Mouse (Mus musculus): Measurements from ENCODE around the gene Asxl1.
"Not testable (repeated sequence)": the region's sequence is repeated elsewhere in the genome, so short reads cannot be mapped to it uniquely, and the experiment has no call there.

Asxl1 gene

GRCm38 (mm10) chr2:153345071-153345453 is 567 bp upstream of the Asxl1 start:
- DNase-seq (ENCODE audit: low spot score) = no peak

DNA sequence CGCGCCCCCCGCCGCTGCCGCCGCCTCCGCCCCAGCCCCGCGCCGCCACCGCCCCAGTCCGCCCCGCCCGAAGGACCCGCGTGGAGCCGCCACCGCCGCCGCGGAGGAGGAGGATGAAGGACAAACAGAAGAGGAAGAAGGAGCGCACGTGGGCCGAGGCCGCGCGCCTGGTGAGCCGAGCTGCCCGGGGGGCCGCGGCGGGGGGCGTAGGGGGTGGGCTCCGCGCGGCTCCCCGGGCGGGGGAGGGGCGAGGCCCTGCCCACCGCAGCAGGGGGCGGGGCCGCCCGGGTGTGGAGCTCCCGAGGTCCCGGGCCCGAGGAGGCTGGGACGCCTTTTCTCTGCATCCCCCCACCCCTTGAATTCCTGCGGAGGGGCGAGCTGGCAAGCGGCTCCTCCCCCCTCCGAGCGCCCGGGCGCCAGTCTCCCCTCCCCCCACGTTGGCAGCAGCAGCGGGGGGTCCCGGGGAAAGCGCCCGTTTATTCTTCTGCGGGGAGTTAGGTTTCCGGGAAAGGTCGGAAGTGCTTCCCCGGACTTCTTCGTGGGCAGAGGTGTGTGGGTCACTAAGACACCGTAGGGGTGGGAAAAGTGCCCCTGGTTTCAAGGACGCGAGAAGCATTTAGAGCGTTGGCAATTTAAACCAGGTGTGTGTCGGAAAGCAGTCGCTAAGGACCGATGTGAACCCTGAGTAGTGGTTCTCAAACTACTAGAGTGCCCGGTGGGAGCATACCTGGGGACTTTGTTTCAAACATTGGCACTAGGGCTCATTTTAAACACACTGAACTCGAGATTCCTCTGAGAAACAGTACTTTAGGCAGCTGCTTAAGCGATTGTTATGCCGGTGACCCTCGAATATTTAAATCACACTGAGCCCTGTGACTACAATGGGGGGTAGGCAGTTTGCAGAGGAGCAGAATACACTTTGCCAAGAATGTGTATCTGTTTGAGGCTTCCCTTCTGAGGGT is 873 bp downstream of the Asxl1 start:
- no peak for DNase-seq (ENCODE audit: low spot score)

DNA sequence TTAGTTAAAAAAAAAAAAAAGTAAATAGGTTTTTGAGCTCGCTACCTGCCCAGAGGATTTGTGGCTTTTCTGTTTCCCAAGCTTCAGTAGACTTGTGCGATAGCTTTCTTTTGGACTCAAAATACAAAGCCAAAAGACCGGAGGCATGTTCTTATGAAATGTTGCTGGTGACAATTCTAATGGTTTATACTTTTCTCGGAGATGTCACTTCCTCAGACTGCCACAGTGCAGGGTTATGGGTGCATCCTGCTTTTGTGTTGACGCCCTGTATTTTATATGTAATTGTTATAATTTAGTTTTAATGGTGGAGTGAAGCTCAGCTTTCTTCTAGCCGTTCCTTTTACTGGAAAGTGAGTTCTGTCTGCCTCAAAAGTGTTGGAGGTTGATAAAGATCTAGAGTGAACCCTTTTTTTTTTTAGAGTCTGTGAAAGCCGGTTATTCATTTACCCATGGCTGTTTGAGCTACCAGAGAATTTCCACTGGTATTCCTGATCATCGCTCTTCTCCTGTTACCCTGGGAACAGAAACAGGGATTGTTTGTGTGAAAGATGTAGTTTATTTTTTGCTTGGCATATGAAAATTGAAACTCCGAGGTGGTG is 1.7 kb downstream of the Asxl1 start:
- no peak for DNase-seq (ENCODE audit: low spot score)

GRCm38 (mm10) chr2:153348100-153348831 is 2.6 kb downstream of the Asxl1 start:
- no peak for DNase-seq (ENCODE audit: low spot score)

DNA sequence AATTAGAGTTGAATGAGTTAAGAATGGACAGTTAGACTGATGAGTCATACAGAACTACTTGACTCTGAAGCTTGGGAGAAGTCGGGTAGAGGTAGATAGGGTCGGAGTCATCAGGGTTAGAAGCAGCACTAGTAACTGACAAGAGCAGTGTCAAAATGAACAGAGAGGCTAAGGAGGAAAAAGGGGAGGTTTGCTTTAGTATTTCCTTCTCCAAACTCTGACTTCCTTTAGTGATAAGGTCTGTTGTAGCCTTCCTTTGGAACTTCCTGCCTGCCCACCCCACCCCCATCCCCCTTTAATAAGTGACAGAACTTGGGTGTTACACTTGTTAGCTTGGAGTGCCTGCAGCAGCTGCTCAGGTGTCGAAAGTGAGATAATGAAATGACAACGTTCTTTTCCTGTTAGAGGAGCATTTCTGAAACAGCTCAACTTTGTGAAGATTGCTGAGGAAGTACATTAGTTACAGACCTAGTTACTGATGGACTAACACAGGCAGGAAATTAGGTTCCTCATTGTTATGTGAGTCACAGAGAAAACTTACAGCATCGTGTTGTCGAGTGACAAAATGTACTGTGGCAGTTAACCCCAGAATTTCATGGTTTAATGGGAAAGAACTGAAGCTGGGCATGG is 5.0 kb downstream of the Asxl1 start:
- no peak for DNase-seq (ENCODE audit: low spot score)

GRCm38 (mm10) chr2:153354648-153355047 is 9.0 kb downstream of the Asxl1 start:
- no peak for DNase-seq (ENCODE audit: low spot score)

GRCm38 (mm10) chr2:153356784-153357183 is 11.2 kb downstream of the Asxl1 start:
- no peak for DNase-seq (ENCODE audit: low spot score)

GRCm38 (mm10) chr2:153361101-153361710 is 15.6 kb downstream of the Asxl1 start:
- DNase-seq (ENCODE audit: low spot score) = no peak

- DNase-seq (ENCODE audit: low spot score) = not testable (repeated sequence)
These were observed 18.9 kb downstream of the Asxl1 start for GRCm38 (mm10) chr2:153364531-153364930.

DNA sequence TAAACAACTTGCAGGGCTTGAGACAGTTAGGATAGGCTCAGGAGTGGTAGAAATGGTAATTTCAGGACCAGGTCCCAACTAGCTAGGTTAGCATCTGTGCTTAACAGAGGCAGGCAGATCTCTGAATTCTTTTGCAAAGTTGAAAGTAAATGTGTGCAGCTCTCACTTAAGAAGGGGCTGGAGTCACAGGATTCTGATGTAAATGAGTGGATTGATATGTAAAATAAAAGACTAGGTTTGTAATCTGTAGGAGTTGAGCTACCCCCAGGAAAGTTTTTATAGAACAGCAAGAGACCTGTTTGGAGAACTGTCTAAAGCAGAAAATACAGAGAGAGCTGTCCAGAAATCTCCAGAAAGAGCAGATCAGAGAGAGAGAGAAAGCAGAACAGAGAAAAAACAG is 25.2 kb downstream of the Asxl1 start:
- DNase-seq (ENCODE audit: low spot score) = no peak

- no peak for DNase-seq (ENCODE audit: low spot score)
These were observed 29.8 kb downstream of the Asxl1 start for GRCm38 (mm10) chr2:153375380-153375779.

DNA sequence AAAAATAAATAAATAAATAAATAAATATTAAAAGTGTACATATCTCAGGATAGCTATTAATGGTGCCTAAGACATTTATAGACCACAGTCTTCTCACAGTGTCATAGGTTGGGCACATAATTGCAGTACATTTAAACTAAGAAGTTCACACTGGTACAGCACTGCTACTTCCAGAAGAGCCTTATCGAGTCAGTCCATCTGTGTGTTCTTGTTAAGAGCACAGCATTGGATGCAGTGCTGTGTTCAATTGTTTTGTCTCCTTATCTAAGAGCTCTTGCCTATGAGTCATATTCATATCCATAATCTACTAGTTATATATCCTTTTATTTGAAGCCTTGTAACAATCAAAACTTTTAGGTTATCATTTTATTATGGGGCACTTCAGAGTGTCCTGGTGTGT is 34.9 kb downstream of the Asxl1 start:
- DNase-seq (ENCODE audit: low spot score) = no peak

DNA sequence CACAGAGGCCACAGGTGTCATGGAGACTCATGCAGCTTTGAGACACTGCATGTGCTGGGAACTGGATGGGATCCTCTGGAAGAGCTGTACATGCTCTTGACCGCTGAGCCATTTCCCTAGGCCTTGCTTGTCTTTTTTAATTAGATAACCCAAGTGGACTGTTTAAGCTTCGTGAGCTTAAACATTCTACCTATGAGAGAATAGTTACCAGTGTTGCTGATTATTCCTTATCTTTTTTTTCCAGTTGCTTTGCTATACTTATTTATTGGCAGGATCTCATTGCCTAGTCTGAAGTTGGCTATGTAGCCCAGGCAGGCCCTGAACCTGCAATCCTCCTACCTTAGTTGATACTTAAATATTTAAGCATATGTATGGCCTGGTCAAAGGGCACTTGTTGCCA is 44.2 kb downstream of the Asxl1 start:
- no peak for DNase-seq (ENCODE audit: low spot score)

- DNase-seq (ENCODE audit: low spot score) = no peak
These were observed 47.4 kb downstream of the Asxl1 start for GRCm38 (mm10) chr2:153393045-153393444.

- DNase-seq (ENCODE audit: low spot score) = no peak
These were observed 52.3 kb downstream of the Asxl1 start for GRCm38 (mm10) chr2:153397790-153398515.

DNA sequence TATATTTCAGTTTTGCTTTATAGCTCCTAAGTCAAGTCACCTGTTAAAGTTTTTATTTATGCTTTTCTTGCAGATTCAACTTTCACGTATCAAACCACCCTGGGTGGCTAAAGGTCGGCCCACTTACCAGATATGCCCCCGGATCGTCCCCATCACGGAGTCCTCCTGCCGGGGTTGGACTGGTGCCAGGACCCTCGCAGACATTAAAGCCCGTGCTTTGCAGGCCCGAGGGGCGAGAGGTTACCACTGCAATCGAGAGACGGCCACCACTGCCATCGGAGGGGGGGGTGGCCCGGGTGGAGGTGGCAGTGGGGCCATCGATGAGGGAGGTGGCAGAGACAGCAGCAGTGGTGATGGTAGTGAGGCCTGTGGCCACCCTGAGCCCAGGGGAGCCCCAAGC is 53.5 kb downstream of the Asxl1 start:
- DNase-seq (ENCODE audit: low spot score) = no peak

GRCm38 (mm10) chr2:153404062-153404461 is 58.4 kb downstream of the Asxl1 start:
- no peak for DNase-seq (ENCODE audit: low spot score)

- DNase-seq (ENCODE audit: low spot score) = no peak
These were observed 59.3 kb downstream of the Asxl1 start for GRCm38 (mm10) chr2:153404882-153405281.

DNA sequence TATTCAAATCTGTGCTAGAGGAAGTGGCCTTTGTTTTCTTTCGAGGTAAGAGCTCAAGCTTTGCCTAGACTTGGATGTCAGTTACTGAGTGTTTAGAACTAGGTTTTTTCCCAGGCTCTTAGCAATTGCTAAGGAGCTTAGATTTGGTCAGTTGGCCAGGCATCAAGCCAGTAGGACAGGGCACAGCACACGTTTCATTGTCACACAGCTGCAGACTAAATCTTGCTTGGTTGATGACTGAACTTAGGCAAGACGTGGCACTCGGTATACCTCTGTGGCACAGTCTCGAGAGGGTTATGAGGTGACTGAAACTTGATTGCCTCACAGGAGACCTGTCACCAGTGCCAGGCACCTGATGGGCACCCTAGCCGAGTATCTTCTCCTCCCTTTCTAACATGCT is 61.3 kb downstream of the Asxl1 start:
- DNase-seq (ENCODE audit: low spot score) = no peak

DNA sequence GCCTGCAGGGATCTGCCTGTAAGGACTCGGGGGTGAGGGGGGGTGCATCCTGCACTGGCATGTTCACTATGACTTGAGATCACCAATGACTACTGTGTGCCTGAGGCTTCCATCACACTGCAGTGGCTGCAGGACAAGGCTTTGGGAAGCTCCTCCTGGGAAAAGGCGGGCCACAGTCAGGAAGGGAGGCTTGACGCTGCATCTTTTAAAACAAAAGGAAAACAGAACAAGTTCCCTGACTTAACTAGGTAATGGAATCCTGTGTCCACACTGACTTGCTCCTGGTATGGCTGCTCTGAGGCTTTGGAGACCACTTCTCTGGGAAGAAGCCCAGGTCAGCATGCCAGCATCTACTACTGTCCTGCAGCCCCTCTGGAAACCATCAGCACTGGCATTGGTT is 63.3 kb downstream of the Asxl1 start:
- DNase-seq (ENCODE audit: low spot score) = no peak

DNA sequence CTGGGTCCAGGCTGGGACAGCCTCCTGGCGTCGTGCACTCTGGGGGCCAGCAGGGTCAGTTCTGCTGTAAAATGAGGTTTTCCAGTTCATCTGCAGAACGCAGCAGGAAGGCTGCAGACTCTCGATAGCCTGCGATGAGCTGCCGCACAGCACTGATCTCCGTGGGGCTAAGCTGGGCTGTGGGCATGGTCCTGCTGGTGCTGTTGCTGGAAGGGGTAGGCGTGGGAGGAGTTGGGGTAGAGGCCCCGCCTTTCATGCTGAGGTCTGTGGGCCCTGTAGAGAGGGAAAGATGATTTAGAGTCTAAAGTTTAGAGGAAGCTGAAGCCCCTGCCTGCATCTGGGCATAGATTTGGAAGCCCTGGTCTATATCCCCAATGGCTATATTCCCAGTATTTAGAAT is 65.9 kb downstream of the Asxl1 start:
- no peak for DNase-seq (ENCODE audit: low spot score)

Data from layer of hippocampus, adult 9-10 months (tissue).